In the genomic region with DNA sequence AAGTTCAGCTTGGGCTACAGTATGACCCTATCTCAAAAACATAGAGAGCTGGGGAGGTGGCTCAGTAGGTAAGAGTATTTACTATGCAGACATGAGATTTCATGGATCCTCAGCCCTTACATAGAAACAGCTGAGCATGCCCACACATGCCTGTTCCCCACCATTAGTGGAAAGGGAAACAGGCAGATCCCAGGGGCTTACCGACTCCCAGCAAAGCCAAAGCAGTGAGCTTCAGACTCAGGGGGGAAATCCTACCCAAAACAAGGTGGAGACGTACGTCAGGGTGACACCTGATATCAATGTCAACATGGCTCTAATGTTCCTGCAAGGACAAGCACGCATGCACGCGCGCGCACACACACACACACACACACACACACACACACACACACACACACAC, we compare ENCODE assay signal across 19 mouse cellular contexts. TPM values are rescaled to one million over a fixed set of nuclear protein-coding genes. Genes with fewer than 3 reads are reported as not detected.
DNase-seq lines count a peak whose midpoint lies in the region; ATAC-seq lines count a peak whose summit lies in the region.
"Had no signal": no experiment of that assay in that cellular context is flagged by ENCODE, and none has a peak within 500 bp of the region (broad histone marks: within the 10 kb centered on the region; RNA-seq: fewer than 3 reads in every experiment).

No protein-coding gene starts in this region.

- no peak overlapping the region for H3K9ac ChIP-seq in embryonic facial prominence, embryonic 14.5 days (ENCODE audit: low read depth, low read length)
- no peak overlapping the region for H3K9ac ChIP-seq in embryonic facial prominence, embryonic 15.5 days

- peak; percentile 65; the same call in 1 of the 2 replicates for ATAC-seq in embryonic facial prominence, embryonic 14.5 days (ENCODE audit: low read depth)
- ATAC-seq in embryonic facial prominence, embryonic 15.5 days (ENCODE audit: insufficient number of reproducible peaks, low FRiP score, low TSS enrichment, low read depth): 0 out of 2 replicates have a peak, but pooled peaks have one; percentile 47
- ATAC-seq: activated CD4-positive, CD25-positive, alpha-beta regulatory T cell, adult 4 months; CD4-positive, CD25-positive, alpha-beta regulatory T cell, adult 4 months; Patski had no signal

- no peaks in the 10 kb centered on the region for H3K27me3 ChIP-seq in embryonic facial prominence, embryonic 14.5 days (replicated peaks; ENCODE audit: control insufficient read depth, insufficient read depth, low read length)
- no peaks in the 10 kb centered on the region for H3K27me3 ChIP-seq in embryonic facial prominence, embryonic 10.5 days (replicated peaks; ENCODE audit: low read depth, poor library complexity, severe bottlenecking)
- no peaks in the 10 kb centered on the region for H3K27me3 ChIP-seq in embryonic facial prominence, embryonic 15.5 days
- H3K27me3 ChIP-seq: Patski had no signal

- no peaks in the 10 kb centered on the region for H3K4me1 ChIP-seq in embryonic facial prominence, embryonic 14.5 days (ENCODE audit: control insufficient read depth, insufficient read depth, low read length)
- peaks cover 13% of the 10 kb centered on the region; the same call in 1 of the 2 replicates for H3K4me1 ChIP-seq in embryonic facial prominence, embryonic 10.5 days
- no peaks in the 10 kb centered on the region for H3K4me1 ChIP-seq in embryonic facial prominence, embryonic 15.5 days

- no peak overlapping the region for H3K4me3 ChIP-seq in embryonic facial prominence, embryonic 14.5 days (ENCODE audit: low read depth, low read length)
- no peak overlapping the region for H3K4me3 ChIP-seq in embryonic facial prominence, embryonic 10.5 days
- no peak overlapping the region for H3K4me3 ChIP-seq in embryonic facial prominence, embryonic 15.5 days (replicated peaks)

- WGBS in embryonic facial prominence, embryonic 14.5 days: 71% methylated on average over 8 of the region's 8 CpGs
- 77% methylated on average over 8 of the region's 8 CpGs for WGBS in embryonic facial prominence, embryonic 10.5 days
- 59% methylated on average over 8 of the region's 8 CpGs for WGBS in embryonic facial prominence, embryonic 15.5 days

- H3K27ac ChIP-seq in embryonic facial prominence, embryonic 14.5 days (replicated peaks; ENCODE audit: low read depth, low read length): no peak overlapping the region
- H3K27ac ChIP-seq in embryonic facial prominence, embryonic 10.5 days (replicated peaks): no peak overlapping the region
- no peak overlapping the region for H3K27ac ChIP-seq in embryonic facial prominence, embryonic 15.5 days (replicated peaks)

- peak; percentile 55 for DNase-seq in embryonic facial prominence, embryonic 14.5 days (ENCODE audit: low spot score)
- DNase-seq in embryonic facial prominence, embryonic 10.5 days (ENCODE audit: low spot score): no peak
- DNase-seq in gastrocnemius, adult 18-20 months (ENCODE audit: low spot score): no peak
- DNase-seq: adrenal gland, adult 2 months; adrenal gland, adult 8-10 months; adrenal gland, postnatal 10 days; adrenal gland, postnatal 14 days; adrenal gland, postnatal 25 days; adrenal gland, postnatal 36 days; B cell, adult 2 months; cerebellum, adult 11 months; cerebellum, adult 11-12 months; cerebellum, adult 18-20 months had no signal

- no peaks in the 10 kb centered on the region for H3K36me3 ChIP-seq in embryonic facial prominence, embryonic 14.5 days (ENCODE audit: control insufficient read depth, insufficient read depth, low read length)
- H3K36me3 ChIP-seq in embryonic facial prominence, embryonic 10.5 days (replicated peaks): no peaks in the 10 kb centered on the region
- no peaks in the 10 kb centered on the region for H3K36me3 ChIP-seq in embryonic facial prominence, embryonic 15.5 days
- H3K36me3 ChIP-seq: G1E had no signal

- H3K9me3 ChIP-seq in embryonic facial prominence, embryonic 14.5 days (ENCODE audit: control insufficient read depth, low read length): no peaks in the 10 kb centered on the region
- H3K9me3 ChIP-seq in embryonic facial prominence, embryonic 10.5 days: no peaks in the 10 kb centered on the region
- no peaks in the 10 kb centered on the region for H3K9me3 ChIP-seq in embryonic facial prominence, embryonic 15.5 days (replicated peaks)
- H3K9me3 ChIP-seq: G1E had no signal

- no peak overlapping the region for H3K4me2 ChIP-seq in embryonic facial prominence, embryonic 14.5 days (ENCODE audit: low read depth, low read length)
- no peak overlapping the region for H3K4me2 ChIP-seq in embryonic facial prominence, embryonic 15.5 days (replicated peaks)

RNA-seq across cellular contexts. Expression of a gene that starts 21.7 kb away (rescaled TPM):
- polyA plus RNA-seq in embryonic facial prominence, embryonic 14.5 days (2014; fragmentation: Nextera tagmentation; extraction: Ambion mirVana): 2.1 and 3.5 TPM in 2 replicates
- polyA plus RNA-seq in embryonic facial prominence, embryonic 10.5 days (2016; fragmentation: Nextera tagmentation; extraction: Ambion mirVana): 3.8 and 4.2 TPM in 2 replicates
- polyA plus RNA-seq in embryonic facial prominence, embryonic 15.5 days (2015; fragmentation: Nextera tagmentation; extraction: Ambion mirVana): 3.6 and 5.8 TPM in 2 replicates
- total RNA-seq in gastrocnemius, adult 18-20 months (2021): not detected
- total RNA-seq: ES-E14 had no signal
